In genomic region chr4:32235920-32236705, GRCm38 (mm10) we compare ENCODE assay signal across 26 mouse cellular contexts. TPM values are rescaled to one million over a fixed set of nuclear protein-coding genes. Genes with fewer than 3 reads are reported as not detected.
A peak's percentile ranks its signal among the peaks of the same experiment; 100 is the strongest.
DNase-seq lines count a peak whose midpoint lies in the region; ATAC-seq lines count a peak whose summit lies in the region.
"Had no signal": no experiment of that assay in that cellular context is flagged by ENCODE, and none has a peak within 500 bp of the region (broad histone marks: within the 10 kb centered on the region; RNA-seq: fewer than 3 reads in every experiment).

No protein-coding gene starts in this region.

- no peak overlapping the region for H3K9ac ChIP-seq in forebrain, embryonic 15.5 days (replicated peaks)
- H3K9ac ChIP-seq in neural tube, embryonic 15.5 days (replicated peaks), result no peak overlapping the region
- no peak overlapping the region for H3K9ac ChIP-seq in kidney, embryonic 16.5 days (replicated peaks; ENCODE audit: low read length)
- H3K9ac ChIP-seq: forebrain, embryonic 13.5 days; heart, embryonic 12.5 days; hindbrain, embryonic 13.5 days; limb, embryonic 15.5 days; liver, embryonic 15.5 days; lung, embryonic 15.5 days had no signal

- WGBS in forebrain, embryonic 10.5 days, result 54% methylated on average over 16 of the region's 16 CpGs
- 70% methylated on average over 16 of the region's 16 CpGs for WGBS in forebrain, embryonic 15.5 days
- 68% methylated on average over 16 of the region's 16 CpGs for WGBS in neural tube, embryonic 15.5 days
- WGBS in kidney, embryonic 16.5 days, result 67% methylated on average over 16 of the region's 16 CpGs

- no peak for DNase-seq in forebrain, embryonic 10.5 days (ENCODE audit: extremely low spot score, low spot score)
- peak; percentile 39 for DNase-seq in neural tube, embryonic 10.5 days (ENCODE audit: extremely low spot score, low spot score)
- peak; percentile 72 for DNase-seq in forelimb bud, embryonic 11.5 days (ENCODE audit: low read depth, low spot score)
- no peak for DNase-seq in cerebellum, adult 9-10 months
- DNase-seq: adrenal gland, postnatal 25 days; cerebellum, postnatal 10 days; gastrocnemius, postnatal 14 days; heart, adult 18-20 months; heart, postnatal 10 days; kidney, adult 2 months; kidney, postnatal 14 days; layer of hippocampus, postnatal 36 days; lung, postnatal 36 days; thymus, adult 18-20 months; thymus, postnatal 36 days had no signal

- peaks cover 66% of the 10 kb centered on the region for H3K27me3 ChIP-seq in forebrain, embryonic 10.5 days (ENCODE audit: poor library complexity, severe bottlenecking)
- H3K27me3 ChIP-seq in forebrain, embryonic 15.5 days, result no peaks in the 10 kb centered on the region
- H3K27me3 ChIP-seq in neural tube, embryonic 15.5 days (replicated peaks), result no peaks in the 10 kb centered on the region
- 0 out of 2 replicates have a peak, but pooled peaks cover 5% of the 10 kb centered on the region for H3K27me3 ChIP-seq in kidney, embryonic 16.5 days (ENCODE audit: insufficient read depth, low read length)
- H3K27me3 ChIP-seq: heart, embryonic 12.5 days; hindbrain, embryonic 13.5 days; limb, embryonic 15.5 days; lung, embryonic 15.5 days had no signal

- no peak overlapping the region for H3K4me2 ChIP-seq in forebrain, embryonic 15.5 days (replicated peaks)
- no peak overlapping the region for H3K4me2 ChIP-seq in neural tube, embryonic 15.5 days
- no peak overlapping the region for H3K4me2 ChIP-seq in kidney, embryonic 16.5 days (replicated peaks; ENCODE audit: low read depth, low read length)
- H3K4me2 ChIP-seq: forebrain, embryonic 13.5 days; heart, embryonic 12.5 days; hindbrain, embryonic 13.5 days; limb, embryonic 15.5 days; liver, embryonic 15.5 days; lung, embryonic 15.5 days had no signal

- no peaks in the 10 kb centered on the region for H3K36me3 ChIP-seq in forebrain, embryonic 10.5 days (replicated peaks)
- no peaks in the 10 kb centered on the region for H3K36me3 ChIP-seq in forebrain, embryonic 15.5 days
- H3K36me3 ChIP-seq in neural tube, embryonic 15.5 days, result no peaks in the 10 kb centered on the region
- no peaks in the 10 kb centered on the region for H3K36me3 ChIP-seq in kidney, embryonic 16.5 days (ENCODE audit: insufficient read depth, low read length)
- H3K36me3 ChIP-seq: heart, embryonic 12.5 days; hindbrain, embryonic 13.5 days; limb, embryonic 15.5 days; liver, embryonic 15.5 days; lung, embryonic 15.5 days had no signal

- H3K27ac ChIP-seq in forebrain, embryonic 10.5 days, result peak overlapping the region; percentile 62
- no peak overlapping the region for H3K27ac ChIP-seq in forebrain, embryonic 15.5 days (replicated peaks)
- H3K27ac ChIP-seq in neural tube, embryonic 15.5 days (replicated peaks), result no peak overlapping the region
- H3K27ac ChIP-seq in kidney, embryonic 16.5 days (ENCODE audit: low read length), result no peak overlapping the region
- H3K27ac ChIP-seq: forebrain, embryonic 13.5 days; hindbrain, embryonic 13.5 days; limb, embryonic 15.5 days; liver, embryonic 15.5 days; lung, embryonic 15.5 days had no signal

- ATAC-seq in forebrain, embryonic 15.5 days (replicated peaks), result no peak
- ATAC-seq in neural tube, embryonic 15.5 days (ENCODE audit: low FRiP score), result no peak
- no peak for ATAC-seq in kidney, embryonic 16.5 days (ENCODE audit: low FRiP score, low TSS enrichment)
- ATAC-seq: forebrain, embryonic 13.5 days; midbrain, embryonic 16.5 days had no signal

- H3K4me1 ChIP-seq in forebrain, embryonic 10.5 days, result peaks cover 49% of the 10 kb centered on the region
- peaks cover 21% of the 10 kb centered on the region for H3K4me1 ChIP-seq in forebrain, embryonic 15.5 days
- peaks cover 19% of the 10 kb centered on the region for H3K4me1 ChIP-seq in neural tube, embryonic 15.5 days
- H3K4me1 ChIP-seq in kidney, embryonic 16.5 days (ENCODE audit: insufficient read depth, low read length), result peaks cover 12% of the 10 kb centered on the region

- no peaks in the 10 kb centered on the region for H3K9me3 ChIP-seq in forebrain, embryonic 10.5 days
- H3K9me3 ChIP-seq in forebrain, embryonic 15.5 days, result no peaks in the 10 kb centered on the region
- no peaks in the 10 kb centered on the region for H3K9me3 ChIP-seq in neural tube, embryonic 15.5 days (replicated peaks)
- no peaks in the 10 kb centered on the region for H3K9me3 ChIP-seq in kidney, embryonic 16.5 days (ENCODE audit: low read length)
- H3K9me3 ChIP-seq: forebrain, embryonic 13.5 days; heart, embryonic 12.5 days; hindbrain, embryonic 13.5 days; limb, embryonic 15.5 days; liver, embryonic 15.5 days; lung, embryonic 15.5 days had no signal

- no peak overlapping the region for H3K4me3 ChIP-seq in forebrain, embryonic 10.5 days
- no peak overlapping the region for H3K4me3 ChIP-seq in forebrain, embryonic 15.5 days
- no peak overlapping the region for H3K4me3 ChIP-seq in neural tube, embryonic 15.5 days (replicated peaks)
- no peak overlapping the region for H3K4me3 ChIP-seq in kidney, embryonic 16.5 days (ENCODE audit: low read length)
- H3K4me3 ChIP-seq: forebrain, embryonic 13.5 days; heart, embryonic 12.5 days; hindbrain, embryonic 13.5 days; limb, embryonic 15.5 days; liver, embryonic 15.5 days; lung, embryonic 15.5 days; myocyte had no signal

RNA-seq across cellular contexts. Expression of gene Bach2, which starts 2.5 kb away (rescaled TPM):
- 7.1 and 7.3 TPM in 2 replicates for polyA plus RNA-seq in forebrain, embryonic 10.5 days (2016; fragmentation: Nextera tagmentation; extraction: Ambion mirVana)
- 33.8 and 34.9 TPM in 2 replicates for polyA plus RNA-seq in forebrain, embryonic 15.5 days (2015; fragmentation: Nextera tagmentation; extraction: Ambion mirVana)
- polyA plus RNA-seq in neural tube, embryonic 15.5 days (2015; fragmentation: Nextera tagmentation; extraction: Ambion mirVana), result 19.0 and 24.3 TPM in 2 replicates
- polyA plus RNA-seq in kidney, embryonic 16.5 days (2015; fragmentation: Nextera tagmentation; extraction: Ambion mirVana), result 7.9 and 9.8 TPM in 2 replicates

Comparison
In these comparisons a context has a peak if more than half of its experiments do, and no peak if none do; other contexts are left out.
1. DNase-seq: peak in neural tube, embryonic 10.5 days (single experiment) and forelimb bud, embryonic 11.5 days (single experiment); none in forebrain, embryonic 10.5 days (single experiment) and cerebellum, adult 9-10 months (single experiment).